Mouse (Mus musculus): ENCODE measurements around the gene Dnajb12. TPM values are rescaled to one million over a fixed set of nuclear protein-coding genes. Genes with fewer than 3 reads are reported as not detected.

Dnajb12 gene
- total RNA-seq, 2 experiments from 2014 or later, result 47.3 to 49.6 TPM

GRCm38 (mm10) chr10:59915196-59915962, 36.0 kb downstream of the Dnajb12 start:
- DNase-seq (ENCODE audit: low spot score in 2 of 2), result no peak

GRCm38 (mm10) chr10:59916159-59916558, 36.8 kb downstream of the Dnajb12 start:
- no peak for DNase-seq (ENCODE audit: low spot score in 2 of 2)

DNA sequence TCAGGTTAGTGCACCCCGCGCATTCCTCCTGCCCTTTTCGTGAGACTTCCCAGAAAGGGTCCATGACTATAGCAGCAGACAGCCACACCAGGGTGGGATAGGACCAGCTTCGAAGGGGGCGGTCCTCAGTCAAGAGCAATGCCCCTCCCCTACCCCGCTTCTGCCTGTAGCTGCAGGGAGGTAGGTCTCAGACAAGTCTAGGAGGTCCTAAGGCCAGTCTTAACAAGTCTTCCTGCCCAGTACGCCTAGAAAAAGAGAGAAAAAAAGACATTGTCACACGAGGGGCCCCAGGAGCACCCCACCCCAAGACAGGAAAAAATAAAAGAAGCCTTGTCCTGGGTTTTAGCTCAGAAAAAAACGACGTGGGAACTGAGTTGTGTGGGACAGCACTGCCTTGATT, 37.3 kb downstream of the Dnajb12 start:
- no peak for DNase-seq (ENCODE audit: low spot score in 2 of 2)

DNA sequence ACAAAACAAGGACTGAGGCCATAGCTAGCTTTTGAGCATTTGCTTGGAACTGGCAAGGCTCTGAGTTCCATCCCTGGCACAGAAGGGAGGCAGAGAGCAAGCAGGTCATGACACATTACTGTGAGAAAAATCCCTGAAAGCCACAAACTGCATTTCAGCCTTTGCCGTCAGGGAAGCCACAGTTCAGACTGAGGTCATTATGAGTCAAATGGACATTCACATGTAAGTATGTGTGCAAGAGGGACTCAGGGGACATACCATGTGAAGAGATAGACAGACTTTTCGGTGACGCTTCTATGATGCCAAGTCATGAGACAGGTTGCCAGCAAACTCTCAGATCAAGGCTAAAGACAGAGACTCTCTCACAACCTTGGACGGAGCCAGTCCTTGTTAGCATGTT, 38.8 kb downstream of the Dnajb12 start:
- no peak for DNase-seq (ENCODE audit: low spot score in 2 of 2)

DNA sequence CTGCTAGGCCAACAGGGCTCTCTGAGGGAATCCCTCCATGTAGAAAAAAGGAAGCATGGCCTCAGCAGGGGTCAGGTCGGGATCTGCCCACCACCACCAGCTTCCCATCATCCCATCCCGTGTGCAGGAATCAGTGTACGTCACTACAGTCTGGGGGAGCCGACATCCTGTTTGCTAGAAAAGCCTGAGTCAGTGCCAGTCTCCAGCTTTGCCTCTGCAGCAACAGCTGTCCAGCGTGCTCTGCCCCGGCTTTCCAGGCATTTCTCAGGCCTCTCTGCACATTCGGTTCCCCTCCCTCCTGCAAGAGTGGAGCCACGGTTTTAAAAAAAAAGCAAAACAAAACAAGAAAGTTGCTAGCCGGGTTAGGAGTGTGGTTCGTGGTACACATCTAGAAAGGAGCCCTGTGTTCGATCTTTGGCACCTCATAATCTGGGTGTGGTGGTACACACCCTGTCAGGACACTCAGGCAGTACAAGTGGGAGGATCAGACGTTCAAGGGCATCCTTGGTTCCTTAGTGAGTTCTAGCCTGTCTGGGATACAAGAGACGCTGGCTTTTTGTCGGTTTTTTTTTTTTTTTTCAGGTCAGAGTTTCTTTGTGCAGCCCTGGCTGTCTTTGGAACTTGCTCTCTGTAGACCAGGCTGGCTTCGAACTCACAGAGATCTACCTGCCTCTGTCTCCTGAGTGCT, 40.3 kb downstream of the Dnajb12 start:
- no peak for DNase-seq (ENCODE audit: low spot score in 2 of 2)

DNA sequence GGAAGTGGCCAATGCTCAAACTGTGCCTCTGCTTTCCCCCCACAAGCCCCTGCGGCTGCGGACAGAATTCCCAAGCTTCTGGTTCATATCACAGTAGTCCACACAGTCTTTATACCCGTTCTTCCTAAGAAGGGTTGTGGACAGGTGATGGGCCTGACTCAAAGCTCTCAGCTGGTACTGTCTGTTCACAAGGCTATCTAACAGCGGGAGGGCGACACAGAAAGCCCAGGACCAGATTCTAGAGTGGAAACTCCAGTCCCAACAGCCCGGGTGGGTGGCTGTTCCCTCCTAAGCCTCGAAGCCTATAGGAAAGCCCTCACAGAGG, 41.1 kb downstream of the Dnajb12 start:
- no peak for DNase-seq (ENCODE audit: low spot score in 2 of 2)

- DNase-seq (ENCODE audit: low spot score in 2 of 2), result peak in 1 of 2 experiments; percentile 52
Observed at GRCm38 (mm10) chr10:59920810-59921681, 41.7 kb downstream of the Dnajb12 start.

DNA sequence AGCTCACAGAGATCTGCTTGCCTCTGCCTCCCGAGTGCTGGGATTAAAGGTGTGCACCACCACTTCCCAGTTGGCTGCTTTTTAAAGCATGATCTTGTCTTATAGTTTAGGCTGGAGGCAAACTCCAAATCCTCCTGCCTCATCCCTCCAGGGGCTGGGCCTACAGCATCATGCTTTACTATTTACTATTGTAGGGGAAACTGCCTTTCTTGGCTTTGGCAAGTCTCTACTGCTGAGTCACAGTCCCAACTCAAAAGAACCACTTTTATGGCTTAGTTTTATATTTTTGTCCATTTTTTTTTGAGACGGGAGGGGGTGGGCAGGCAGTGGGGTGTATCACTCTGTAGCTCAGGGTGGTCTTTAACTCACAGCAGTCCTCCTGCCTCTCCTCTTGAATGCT, 44.1 kb downstream of the Dnajb12 start:
- no peak for DNase-seq (ENCODE audit: low spot score in 2 of 2)

DNA sequence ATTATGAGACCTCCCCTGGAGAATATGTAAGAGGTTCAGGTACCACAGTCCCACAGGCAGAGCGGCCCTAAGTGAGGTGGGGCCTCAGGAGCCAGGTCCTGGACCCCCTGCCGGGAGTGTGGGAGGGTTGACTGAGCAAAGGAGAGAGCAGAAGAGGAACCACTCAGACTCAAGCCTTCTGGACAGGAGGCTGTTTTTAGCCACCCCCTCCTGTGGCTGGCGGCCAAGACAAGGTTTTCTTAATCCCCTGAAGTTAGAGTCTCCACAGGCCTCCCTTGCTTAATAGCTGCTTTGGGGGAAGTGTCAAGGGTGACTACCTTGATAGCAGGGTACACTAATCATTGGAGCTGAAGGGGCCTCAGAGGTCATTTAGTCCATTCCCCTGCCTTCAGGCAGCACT, 44.9 kb downstream of the Dnajb12 start:
- DNase-seq (ENCODE audit: low spot score in 2 of 2), result no peak

- DNase-seq (ENCODE audit: low spot score in 2 of 2), result no peak
Observed at GRCm38 (mm10) chr10:59929205-59929604, 49.8 kb downstream of the Dnajb12 start.

- DNase-seq (ENCODE audit: low spot score in 2 of 2), result peak in 1 of 2 experiments; percentile 31
Observed at GRCm38 (mm10) chr10:59930996-59931395, 51.6 kb downstream of the Dnajb12 start.

DNA sequence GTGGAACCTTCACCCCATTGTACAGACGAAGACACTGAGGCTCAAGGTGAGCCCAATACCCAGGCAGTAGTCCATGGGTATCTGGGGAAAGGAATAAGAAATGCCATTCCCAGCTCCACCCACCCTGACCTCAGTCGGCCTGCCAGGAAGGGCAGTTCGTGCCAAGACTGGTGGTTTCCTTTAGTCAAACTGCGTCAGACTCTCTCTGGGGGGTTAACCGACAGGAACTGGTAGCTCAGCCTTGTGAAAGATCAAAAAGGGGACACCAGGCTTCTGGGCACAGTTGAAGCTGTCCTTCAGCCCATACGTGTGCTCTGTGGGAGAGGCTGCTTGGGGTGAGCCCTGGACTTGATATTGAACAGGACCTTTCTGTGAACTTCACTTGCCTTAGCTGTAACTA, 53.2 kb downstream of the Dnajb12 start:
- DNase-seq (ENCODE audit: low spot score in 2 of 2), result no peak

- DNase-seq (ENCODE audit: low spot score in 2 of 2), result no peak
Observed at GRCm38 (mm10) chr10:59934039-59934438, 54.7 kb downstream of the Dnajb12 start.

- DNase-seq (ENCODE audit: low spot score in 2 of 2), result no peak
Observed at GRCm38 (mm10) chr10:59936058-59936856, 56.9 kb downstream of the Dnajb12 start.

DNA sequence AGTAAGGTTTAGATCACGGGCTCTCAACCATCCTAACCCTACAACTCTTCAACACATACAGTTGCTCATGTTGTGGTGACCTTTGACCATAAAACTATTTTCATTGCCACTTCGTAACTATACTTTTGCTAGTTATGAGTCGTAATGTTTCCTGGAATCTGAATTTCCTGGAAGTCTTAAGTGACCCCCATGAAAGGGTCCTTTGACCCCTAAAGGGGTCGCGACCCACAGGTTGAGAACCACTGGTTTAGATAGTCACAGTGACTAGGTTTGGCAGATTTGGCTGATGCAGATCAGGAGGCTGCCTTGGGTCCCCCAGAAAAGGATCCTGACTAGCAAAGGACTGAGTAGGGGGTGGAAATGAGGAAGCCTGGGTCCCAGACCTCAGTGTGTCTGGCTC, 59.3 kb downstream of the Dnajb12 start:
- no peak for DNase-seq (ENCODE audit: low spot score in 2 of 2)

GRCm38 (mm10) chr10:59939081-59939480, 59.7 kb downstream of the Dnajb12 start:
- no peak for DNase-seq (ENCODE audit: low spot score in 2 of 2)

GRCm38 (mm10) chr10:59942281-59942846, 63.0 kb downstream of the Dnajb12 start:
- peak in 1 of 2 experiments; percentile 39 for DNase-seq (ENCODE audit: low spot score in 2 of 2)

GRCm38 (mm10) chr10:59942847-59943420, 63.6 kb downstream of the Dnajb12 start:
- DNase-seq (ENCODE audit: low spot score in 2 of 2), result peak; percentile 64 to 74

- DNase-seq (ENCODE audit: low spot score in 2 of 2), result peak; percentile 73 to 78
Observed at GRCm38 (mm10) chr10:59943421-59943989, 64.1 kb downstream of the Dnajb12 start.

GRCm38 (mm10) chr10:59945416-59945815, 66.1 kb downstream of the Dnajb12 start:
- DNase-seq (ENCODE audit: low spot score in 2 of 2), result no peak

All from left cerebral cortex, adult 18-20 months (tissue).